Mouse (Mus musculus) embryonic facial prominence, embryonic 10.5 days (tissue): Measurements from ENCODE around the gene Tead1. TPM values are rescaled to one million over a fixed set of nuclear protein-coding genes. Genes with fewer than 3 reads are reported as not detected.

ENCODE experiments used
- DNase-seq: peaks from one replicate; pipeline ENCODE4 v3.0.0-alpha.2; 2017; ENCODE audit warnings: low spot score
- H3K27ac ChIP-seq: fragments of 300-500 bp; sonication (generic); replicated peaks from 2 replicates; pipeline ENCODE4 v1.5.1; 2016; ENCODE audit warnings: mild to moderate bottlenecking
- H3K27me3 ChIP-seq: fragments of 300-500 bp; sonication (generic); replicated peaks from 2 replicates; pipeline ENCODE4 v1.6.1; 2016; ENCODE audit warnings: low read depth, mild to moderate bottlenecking; ENCODE audit not compliant: poor library complexity, severe bottlenecking
- H3K36me3 ChIP-seq: fragments of 300-500 bp; sonication (generic); replicated peaks from 2 replicates; pipeline ENCODE4 v1.6.1; 2016; ENCODE audit warnings: mild to moderate bottlenecking, moderate library complexity
- H3K4me1 ChIP-seq: fragments of 300-500 bp; sonication (generic); 2 replicates; pipeline ENCODE4 v1.6.1; 2016
- H3K4me3 ChIP-seq: fragments of 300-500 bp; sonication (generic); 2 replicates; pipeline ENCODE4 v1.5.1; 2016; ENCODE audit warnings: mild to moderate bottlenecking, moderate library complexity
- H3K9me3 ChIP-seq: fragments of 300-500 bp; sonication (generic); 2 replicates; pipeline ENCODE4 v1.6.1; 2016; ENCODE audit warnings: mild to moderate bottlenecking
- WGBS: fragments of 180-500 bp; shearing (Covaris S2); methylation state at CpG from one replicate; pipeline ENCODE4 v1.1.7; 2016; 5-methylcytosine and 5-hydroxymethylcytosine counted together
- polyA plus RNA-seq: library from polyadenylated mRNA; unstranded; fragments of >200 nt; fragmentation: Nextera tagmentation; extraction: Ambion mirVana; gene quantifications from 2 replicates; pipeline ENCODE4 v1.2.1, GENCODE M21; 2016

Tead1 gene
- polyA plus RNA-seq, 1 experiment from 2014 or later, result 23.5 TPM

DNA sequence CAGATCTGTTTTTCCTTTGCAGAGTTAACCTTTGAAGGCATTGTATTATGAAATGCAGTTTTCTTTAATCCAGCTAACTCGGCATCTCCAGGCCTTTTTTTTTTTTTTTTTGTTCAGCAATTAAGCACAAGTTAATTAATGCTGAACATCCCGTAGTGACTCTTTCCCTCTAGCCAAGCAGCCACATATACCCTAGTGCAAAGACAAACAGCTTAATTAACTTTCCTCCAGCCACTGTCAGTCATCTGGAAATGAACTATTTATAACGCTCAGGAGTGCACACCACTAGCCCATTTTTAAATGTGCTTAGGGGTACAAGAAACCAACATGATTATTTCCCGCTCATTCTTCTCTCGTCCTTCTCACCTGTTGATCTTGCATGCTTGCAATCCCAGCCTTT is 136.9 kb downstream of the Tead1 start:
- Histone ChIP-seq H3K9me3 (no peaks in the 10 kb centered on the region), H3K4me3 (no peak overlapping the region), H3K4me1 (peaks cover 44% of the 10 kb centered on the region), H3K27ac (no peak overlapping the region), H3K27me3 (no peaks in the 10 kb centered on the region), H3K36me3 (0 out of 2 replicates have a peak, but pooled peaks cover 6% of the 10 kb centered on the region)
- WGBS, result 71% methylated on average over 5 of the region's 5 CpGs
- DNase-seq, result no peak

DNA sequence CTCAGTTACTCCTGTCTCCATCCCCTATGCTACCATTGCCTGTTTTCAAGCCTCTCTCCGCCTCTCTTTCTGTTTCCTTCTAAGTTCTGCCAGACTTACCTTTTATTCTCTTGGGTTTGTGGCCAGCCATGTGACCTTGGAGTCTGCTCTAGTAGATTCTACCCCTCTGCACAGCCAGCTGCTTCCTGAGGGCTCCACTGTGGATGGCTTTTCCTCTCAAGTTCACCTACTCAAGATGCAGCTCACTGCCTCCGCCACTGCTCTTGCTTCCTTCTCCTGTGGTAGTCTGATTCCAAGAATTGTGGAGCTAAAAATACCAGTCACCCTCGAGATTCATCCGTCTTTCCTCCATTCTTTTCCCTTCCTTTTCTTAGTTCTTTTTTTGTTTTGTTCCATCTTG is 140.7 kb downstream of the Tead1 start:
- Histone ChIP-seq H3K9me3 (no peaks in the 10 kb centered on the region), H3K36me3 (no peaks in the 10 kb centered on the region), H3K27me3 (no peaks in the 10 kb centered on the region), H3K27ac (no peak overlapping the region), H3K4me3 (no peak overlapping the region), H3K4me1 (peaks cover 74% of the 10 kb centered on the region)
- no peak for DNase-seq
- WGBS, result 84% methylated on average over 4 of the region's 4 CpGs

DNA sequence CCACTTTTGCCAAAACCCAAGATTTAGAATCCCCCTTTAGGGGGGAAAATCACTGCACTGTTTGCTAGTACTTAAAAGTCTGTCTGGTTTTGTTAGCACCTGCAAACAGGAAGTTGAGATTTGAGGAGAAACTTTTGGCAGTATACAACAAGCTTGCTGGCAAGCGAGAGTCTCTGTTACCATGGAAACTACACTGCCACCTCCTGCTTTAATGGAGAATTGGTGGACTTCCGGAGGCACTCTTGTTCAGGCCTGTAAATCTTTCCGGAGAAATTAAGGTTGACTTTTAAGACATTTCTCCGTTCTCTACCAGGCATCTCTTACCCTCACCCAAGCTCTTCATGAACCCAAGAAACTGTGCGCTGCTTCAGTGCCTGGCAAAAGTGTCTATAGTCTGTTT is 143.8 kb downstream of the Tead1 start:
- Histone ChIP-seq H3K9me3 (no peaks in the 10 kb centered on the region), H3K27me3 (no peaks in the 10 kb centered on the region), H3K4me3 (peak overlapping the region; percentile 37), H3K27ac (peak overlapping the region; percentile 52), H3K36me3 (no peaks in the 10 kb centered on the region), H3K4me1 (peaks cover 91% of the 10 kb centered on the region)
- 18% methylated on average over 5 of the region's 5 CpGs for WGBS
- DNase-seq, result no peak

DNA sequence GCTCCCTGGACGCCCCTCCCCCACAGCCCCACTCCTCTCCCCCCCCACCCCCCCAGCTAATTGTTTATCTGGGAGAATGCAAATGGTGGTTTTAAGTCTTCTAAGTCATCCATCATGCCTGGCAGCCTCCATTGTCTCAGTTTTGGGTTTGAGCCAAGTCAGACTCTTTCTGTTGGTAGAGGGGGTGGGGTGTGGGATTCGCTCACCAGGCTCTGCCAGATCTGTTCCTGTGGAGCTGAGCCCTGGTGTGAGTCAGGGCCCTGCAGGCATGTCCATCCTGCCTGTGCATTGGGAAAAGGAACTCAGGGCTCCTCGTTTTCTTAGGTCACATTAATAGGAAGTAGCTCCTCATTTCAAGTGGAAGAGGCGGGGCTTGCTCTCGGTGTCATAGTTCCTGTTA is 144.5 kb downstream of the Tead1 start:
- Histone ChIP-seq H3K4me3 (peak overlapping the region; percentile 37), H3K9me3 (no peaks in the 10 kb centered on the region), H3K4me1 (peaks cover 98% of the 10 kb centered on the region), H3K36me3 (no peaks in the 10 kb centered on the region), H3K27ac (peak overlapping the region; percentile 52), H3K27me3 (no peaks in the 10 kb centered on the region)
- peak; percentile 77 for DNase-seq
- 5% methylated on average over 5 of the region's 5 CpGs for WGBS

DNA sequence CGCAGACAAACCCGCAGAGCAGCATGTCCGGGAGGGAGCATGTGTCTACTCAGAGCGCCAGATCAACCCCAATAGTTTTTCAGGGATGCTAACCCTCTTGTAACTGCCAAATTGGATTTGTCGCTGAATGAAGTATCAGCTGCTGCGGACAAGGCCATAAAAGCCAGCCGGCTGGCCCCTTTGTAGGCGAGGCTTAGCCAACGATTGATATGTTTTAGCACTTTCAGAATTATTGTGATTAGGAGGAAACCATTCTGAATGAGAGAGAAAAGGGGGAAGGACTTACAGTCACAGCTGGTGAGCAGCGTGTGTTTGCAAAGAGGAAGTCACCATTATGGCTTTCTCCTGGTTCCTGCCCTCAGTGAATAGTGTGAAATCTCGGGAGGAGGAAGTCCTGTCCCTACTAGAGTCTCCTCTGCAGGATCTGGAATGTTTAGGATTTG is 146.2 kb downstream of the Tead1 start:
- WGBS, result 17% methylated on average over 11 of the region's 11 CpGs
- Histone ChIP-seq H3K4me3 (peak overlapping the region; percentile 42), H3K4me1 (peaks cover 90% of the 10 kb centered on the region)

DNA sequence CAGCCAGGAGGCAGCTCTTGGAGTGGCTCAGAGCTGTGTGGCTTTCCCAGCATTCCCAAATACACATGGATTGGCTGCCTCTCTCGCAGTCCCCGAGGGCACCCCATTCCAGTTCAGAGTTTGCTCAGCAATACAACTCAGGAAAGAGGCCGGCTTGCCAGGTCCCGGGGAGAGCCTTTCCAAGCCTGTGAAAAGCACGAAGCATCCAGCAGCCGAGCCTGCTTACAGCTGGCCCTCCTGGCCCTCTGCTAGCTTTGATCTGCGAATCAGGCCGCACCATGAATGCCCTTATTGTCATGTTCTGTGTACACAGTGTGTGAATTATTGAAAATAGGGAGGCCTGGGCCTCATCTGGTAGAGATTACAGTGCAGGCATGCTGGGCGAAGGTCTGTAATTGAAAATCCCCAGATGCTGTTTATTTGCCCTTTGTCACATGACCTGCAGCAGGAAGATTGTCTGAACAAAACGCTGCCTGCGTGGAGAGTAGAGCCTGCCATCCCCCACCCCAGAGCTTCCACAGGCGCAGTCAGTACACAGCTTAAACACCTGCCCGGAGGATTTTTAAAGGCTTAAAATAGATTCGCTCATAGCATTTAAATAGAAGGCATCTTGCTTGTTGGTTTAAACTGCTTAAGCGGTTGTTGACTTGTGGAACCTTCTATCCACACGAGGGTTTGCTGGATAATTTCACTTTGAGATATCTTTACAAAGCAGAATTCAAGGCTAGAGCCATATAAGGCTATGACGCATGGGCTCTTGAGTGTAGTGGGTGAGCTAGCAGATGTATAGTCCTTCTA is 147.2 kb downstream of the Tead1 start:
- 11% methylated on average over 17 of the region's 17 CpGs for WGBS
- DNase-seq, result peak; percentile 88
- H3K27ac ChIP-seq, result peak overlapping the region; percentile 80
- H3K4me3 ChIP-seq, result peak overlapping the region; percentile 42
- no peaks in the 10 kb centered on the region for H3K9me3 ChIP-seq
- no peaks in the 10 kb centered on the region for H3K27me3 ChIP-seq
- H3K36me3 ChIP-seq, result no peaks in the 10 kb centered on the region
- peaks cover 85% of the 10 kb centered on the region for H3K4me1 ChIP-seq

More for the DNA sequence above, 146.2 kb downstream of the Tead1 start:
- Histone ChIP-seq H3K36me3 (no peaks in the 10 kb centered on the region), H3K9me3 (no peaks in the 10 kb centered on the region), H3K27ac (peak overlapping the region; percentile 80), H3K27me3 (no peaks in the 10 kb centered on the region)
- DNase-seq, result peak; percentile 33

DNA sequence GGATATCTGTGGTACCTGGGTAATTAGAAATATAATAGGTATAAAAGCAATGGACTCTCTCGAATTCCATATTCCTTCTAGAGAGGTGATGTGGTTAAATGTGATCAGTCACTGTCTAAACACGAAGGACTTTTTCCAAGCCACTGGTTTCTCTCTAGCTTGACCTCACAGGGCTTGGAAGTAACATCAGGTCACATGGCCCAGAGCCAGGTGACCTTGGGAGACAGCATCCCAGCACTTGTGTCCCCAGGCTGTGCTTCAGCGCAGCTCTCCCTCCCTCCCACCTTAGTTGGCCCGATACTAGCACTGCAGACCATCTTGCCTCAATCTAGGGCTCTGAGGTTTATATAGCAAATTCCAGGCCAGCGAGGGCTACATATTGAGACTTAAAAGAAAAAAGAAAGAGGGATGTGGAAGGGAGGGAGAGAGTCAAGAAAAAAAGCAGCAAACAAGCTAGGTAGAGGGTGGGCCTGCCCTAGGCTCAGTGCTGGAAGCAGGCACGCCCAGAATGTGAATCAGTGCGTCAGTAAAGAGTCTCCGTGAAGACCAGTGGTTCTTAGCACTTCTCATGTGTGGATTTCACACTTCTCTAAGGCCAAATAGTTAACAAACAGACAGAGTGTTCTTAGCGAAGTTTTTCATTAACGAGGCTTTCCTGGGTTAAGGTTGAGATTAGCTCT is 149.0 kb downstream of the Tead1 start:
- peaks cover 84% of the 10 kb centered on the region for H3K4me1 ChIP-seq
- no peak overlapping the region for H3K4me3 ChIP-seq
- no peaks in the 10 kb centered on the region for H3K9me3 ChIP-seq
- 0 out of 2 replicates have a peak overlapping the region, but pooled peaks have one; percentile 11 for H3K27ac ChIP-seq
- no peak for DNase-seq
- WGBS, result 50% methylated on average over 10 of the region's 10 CpGs
- H3K27me3 ChIP-seq, result no peaks in the 10 kb centered on the region
- no peaks in the 10 kb centered on the region for H3K36me3 ChIP-seq

DNA sequence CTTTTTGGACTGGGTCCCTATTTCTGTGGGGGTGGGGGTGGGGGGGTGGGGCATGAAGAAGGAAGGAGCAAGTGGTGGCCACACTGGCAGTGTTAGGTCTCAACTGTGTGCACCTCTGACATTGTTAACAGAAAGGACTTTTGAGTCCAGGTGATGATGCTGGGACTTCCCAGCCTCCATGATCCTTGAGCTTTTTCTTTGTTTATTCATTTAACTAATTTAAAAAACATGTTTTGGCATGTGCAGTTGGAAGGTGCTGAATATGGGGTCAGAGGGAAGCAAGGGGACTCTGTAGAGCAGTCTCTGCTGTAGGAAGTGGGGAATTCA is 149.5 kb downstream of the Tead1 start:
- Histone ChIP-seq H3K27ac (no peak overlapping the region), H3K4me1 (peaks cover 82% of the 10 kb centered on the region), H3K4me3 (no peak overlapping the region), H3K36me3 (no peaks in the 10 kb centered on the region), H3K27me3 (no peaks in the 10 kb centered on the region), H3K9me3 (no peaks in the 10 kb centered on the region)
- no peak for DNase-seq

DNA sequence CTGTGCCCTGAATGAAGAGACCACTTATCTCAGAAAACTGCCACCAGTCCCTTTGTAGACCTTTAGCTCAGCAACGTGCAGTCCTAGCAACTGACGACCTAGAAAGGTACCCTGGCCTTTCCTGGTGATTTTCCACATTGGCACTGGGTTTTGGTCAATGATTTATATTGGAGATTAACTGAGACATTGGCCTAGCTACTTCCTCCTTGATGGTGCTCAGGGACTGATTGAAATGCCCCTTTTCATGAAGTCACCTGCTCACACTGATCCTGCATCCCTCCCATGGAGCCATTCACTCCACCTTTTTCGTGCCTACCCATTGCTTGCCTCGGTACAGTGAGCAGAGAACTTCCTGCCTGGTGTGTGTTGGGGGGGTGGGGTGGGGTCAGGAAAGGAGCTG is 151.8 kb downstream of the Tead1 start:
- Histone ChIP-seq H3K27me3 (no peaks in the 10 kb centered on the region), H3K4me1 (peaks cover 80% of the 10 kb centered on the region), H3K4me3 (no peak overlapping the region), H3K36me3 (no peaks in the 10 kb centered on the region), H3K27ac (no peak overlapping the region), H3K9me3 (no peaks in the 10 kb centered on the region)
- WGBS, result 73% methylated on average over 4 of the region's 4 CpGs
- DNase-seq, result no peak

DNA sequence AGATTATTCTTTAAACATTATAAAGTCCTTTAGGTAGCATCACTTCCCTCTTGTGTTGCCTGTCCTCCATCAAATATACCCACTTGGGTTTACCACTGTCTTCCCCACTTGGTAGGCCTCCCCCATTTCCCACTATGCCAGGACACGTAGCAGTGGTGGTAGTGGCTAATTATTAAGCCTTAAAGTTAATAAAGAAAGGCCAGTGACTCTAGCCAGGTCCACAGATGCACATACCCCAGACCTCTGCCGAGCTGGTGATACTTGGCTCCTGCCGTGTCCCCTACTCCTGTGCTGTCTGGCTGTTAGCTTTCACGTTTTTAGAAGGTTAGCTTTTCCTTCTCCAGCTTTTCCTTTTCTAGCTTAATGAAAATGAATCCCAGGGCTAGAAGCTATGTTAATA is 152.3 kb downstream of the Tead1 start:
- no peaks in the 10 kb centered on the region for H3K27me3 ChIP-seq
- no peak for DNase-seq
- no peaks in the 10 kb centered on the region for H3K9me3 ChIP-seq
- H3K36me3 ChIP-seq, result no peaks in the 10 kb centered on the region
- WGBS, result 76% methylated on average over 4 of the region's 4 CpGs
- no peak overlapping the region for H3K27ac ChIP-seq
- H3K4me1 ChIP-seq, result peaks cover 77% of the 10 kb centered on the region
- no peak overlapping the region for H3K4me3 ChIP-seq

DNA sequence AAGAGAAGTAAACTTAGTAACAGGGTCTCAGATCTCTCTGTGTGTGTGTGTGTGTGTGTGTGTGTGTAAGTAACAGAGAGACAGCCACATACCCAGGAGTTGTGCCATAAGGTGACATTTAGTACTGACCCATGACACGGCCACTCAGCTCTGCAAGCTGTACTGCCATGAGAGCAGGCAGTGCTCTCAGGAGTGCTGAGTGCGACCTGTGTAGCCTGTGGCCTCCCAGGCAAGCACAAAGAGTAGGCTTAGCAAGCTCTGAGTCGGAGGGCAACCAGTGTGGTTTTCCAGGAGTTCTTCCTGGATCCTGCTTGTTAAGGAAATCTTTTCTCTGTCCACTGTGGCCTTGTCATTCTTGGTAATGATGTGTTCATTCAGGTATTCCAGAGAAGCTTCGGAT is 154.0 kb downstream of the Tead1 start:
- peaks cover 60% of the 10 kb centered on the region for H3K4me1 ChIP-seq
- peak overlapping the region; percentile 12; the same call in 1 of the 2 replicates for H3K27ac ChIP-seq
- no peak overlapping the region for H3K4me3 ChIP-seq
- no peak for DNase-seq
- 67% methylated on average over 4 of the region's 4 CpGs for WGBS
- peaks cover 11% of the 10 kb centered on the region for H3K36me3 ChIP-seq
- H3K27me3 ChIP-seq, result no peaks in the 10 kb centered on the region
- peaks cover 9% of the 10 kb centered on the region; the same call in 1 of the 2 replicates for H3K9me3 ChIP-seq

DNA sequence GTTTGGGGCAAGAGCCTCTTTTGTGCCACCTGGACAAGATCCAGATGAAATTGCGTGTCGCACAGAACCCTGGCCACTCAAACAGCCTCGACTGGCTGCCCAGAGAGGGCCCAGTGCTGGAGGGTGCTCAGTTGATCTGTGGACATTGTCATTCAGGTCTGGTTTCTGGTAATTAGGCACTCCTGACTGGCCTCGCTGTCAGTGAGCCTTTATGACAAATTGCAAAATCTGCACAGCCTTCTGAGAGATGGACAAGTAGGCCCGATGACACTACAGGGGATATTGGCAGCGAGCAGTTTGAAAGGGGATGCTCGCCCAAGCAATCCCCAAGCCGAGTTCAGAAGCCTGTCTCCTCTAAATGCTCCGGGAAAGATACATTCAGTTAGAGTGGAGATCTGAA is 157.0 kb downstream of the Tead1 start:
- 89% methylated on average over 9 of the region's 9 CpGs for WGBS
- DNase-seq, result no peak
- Histone ChIP-seq H3K4me1 (peaks cover 62% of the 10 kb centered on the region), H3K9me3 (peaks cover 9% of the 10 kb centered on the region; the same call in 1 of the 2 replicates), H3K36me3 (peaks cover 23% of the 10 kb centered on the region), H3K27ac (no peak overlapping the region), H3K4me3 (no peak overlapping the region), H3K27me3 (no peaks in the 10 kb centered on the region)

DNA sequence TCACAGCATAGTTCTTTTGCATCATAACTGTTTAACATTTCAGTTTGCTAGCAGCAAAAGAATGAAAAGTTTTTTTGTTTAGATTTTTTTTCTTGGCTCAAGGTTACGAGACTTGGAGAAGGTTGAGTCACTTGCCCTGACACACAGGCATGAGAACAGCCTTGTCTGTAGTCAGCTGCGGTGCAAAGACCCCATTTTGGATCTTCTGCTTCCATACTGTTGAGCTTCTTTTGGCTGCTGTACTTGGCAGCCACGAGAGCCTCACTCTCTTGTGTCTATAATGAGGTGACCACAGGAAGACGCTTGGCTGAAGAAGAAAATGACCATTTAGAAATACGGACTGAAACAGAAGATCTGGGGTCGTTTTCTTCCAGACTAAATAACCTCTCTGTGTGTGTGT is 159.0 kb downstream of the Tead1 start:
- no peak overlapping the region for H3K27ac ChIP-seq
- no peak for DNase-seq
- H3K27me3 ChIP-seq, result no peaks in the 10 kb centered on the region
- no peak overlapping the region for H3K4me3 ChIP-seq
- H3K9me3 ChIP-seq, result peaks cover 9% of the 10 kb centered on the region; the same call in 1 of the 2 replicates
- 89% methylated on average over 6 of the region's 6 CpGs for WGBS
- H3K36me3 ChIP-seq, result peaks cover 23% of the 10 kb centered on the region
- H3K4me1 ChIP-seq, result peaks cover 54% of the 10 kb centered on the region
